Comparison of ENCODE assay signal across 19 mouse cellular contexts in the genomic region with DNA sequence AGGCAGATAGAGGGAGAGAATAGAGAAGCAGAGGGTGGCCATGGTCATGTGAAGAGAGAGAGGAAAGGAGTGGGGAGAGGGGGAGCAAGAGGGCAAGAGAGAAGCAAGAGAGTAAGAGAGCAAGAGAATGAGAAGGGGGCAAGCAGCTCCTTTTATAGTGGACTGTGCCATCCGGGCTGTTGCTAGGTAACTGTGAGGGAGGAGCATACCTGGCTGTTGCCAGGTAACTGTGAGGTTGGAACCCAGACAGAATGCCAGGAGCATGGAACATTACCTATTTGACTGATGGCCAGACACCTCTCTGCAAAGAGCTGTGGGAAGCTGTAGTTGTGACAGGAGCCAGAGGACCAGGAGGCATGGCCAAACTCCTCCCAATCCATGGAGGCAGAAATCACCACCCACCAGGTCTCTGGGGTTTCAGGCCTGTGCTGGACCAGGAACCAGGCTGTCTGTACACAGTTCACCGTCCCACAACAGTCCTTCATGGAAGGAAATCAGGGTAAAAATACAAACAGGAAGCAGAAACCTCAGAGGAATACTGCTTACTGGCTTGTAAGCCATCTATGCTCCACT. TPM values are rescaled to one million over a fixed set of nuclear protein-coding genes. Genes with fewer than 3 reads are reported as not detected.
DNase-seq lines count a peak whose midpoint lies in the region; ATAC-seq lines count a peak whose summit lies in the region.
"Had no signal": no experiment of that assay in that cellular context is flagged by ENCODE, and none has a peak within 500 bp of the region (broad histone marks: within the 10 kb centered on the region; RNA-seq: fewer than 3 reads in every experiment).

No protein-coding gene starts in this region.

- no peak overlapping the region for H3K9ac ChIP-seq in kidney, embryonic 14.5 days (ENCODE audit: low read depth, low read length)
- H3K9ac ChIP-seq in neural tube, embryonic 13.5 days = no peak overlapping the region
- H3K9ac ChIP-seq: hindbrain, embryonic 12.5 days; liver, embryonic 15.5 days; stomach, embryonic 15.5 days had no signal

- H3K4me1 ChIP-seq in kidney, embryonic 14.5 days (ENCODE audit: control insufficient read depth, insufficient read depth, low read length) = no peaks in the 10 kb centered on the region
- H3K4me1 ChIP-seq in neural tube, embryonic 13.5 days (replicated peaks) = no peaks in the 10 kb centered on the region
- H3K4me1 ChIP-seq: hindbrain, embryonic 12.5 days; liver, embryonic 15.5 days; midbrain, embryonic 10.5 days; stomach, embryonic 15.5 days had no signal

- no peak for ATAC-seq in cerebellum, adult (ENCODE audit: insufficient number of reproducible peaks, low FRiP score, low TSS enrichment)
- no peak for ATAC-seq in kidney, embryonic 14.5 days (ENCODE audit: low FRiP score, low TSS enrichment)
- no peak for ATAC-seq in neural tube, embryonic 13.5 days (ENCODE audit: low read depth)
- ATAC-seq: intestine, embryonic 16.5 days had no signal

- H3K4me3 ChIP-seq in kidney, embryonic 14.5 days (ENCODE audit: low read length) = no peak overlapping the region
- H3K4me3 ChIP-seq in neural tube, embryonic 13.5 days = no peak overlapping the region
- H3K4me3 ChIP-seq: hindbrain, embryonic 12.5 days; liver, embryonic 15.5 days; midbrain, embryonic 10.5 days; stomach, embryonic 15.5 days had no signal

- no peaks in the 10 kb centered on the region for H3K9me3 ChIP-seq in kidney, embryonic 14.5 days (ENCODE audit: control insufficient read depth, low read length)
- H3K9me3 ChIP-seq in neural tube, embryonic 13.5 days = 0 out of 2 replicates have a peak, but pooled peaks cover 2% of the 10 kb centered on the region
- H3K9me3 ChIP-seq: hindbrain, embryonic 12.5 days; liver, embryonic 15.5 days; midbrain, embryonic 10.5 days; stomach, embryonic 15.5 days had no signal

- H3K27me3 ChIP-seq in kidney, embryonic 14.5 days (ENCODE audit: control insufficient read depth, insufficient read depth, low read length) = no peaks in the 10 kb centered on the region
- H3K27me3 ChIP-seq in neural tube, embryonic 13.5 days = no peaks in the 10 kb centered on the region
- H3K27me3 ChIP-seq: hindbrain, embryonic 12.5 days; liver, embryonic 15.5 days; stomach, embryonic 15.5 days had no signal

- no peak overlapping the region for H3K27ac ChIP-seq in kidney, embryonic 14.5 days (ENCODE audit: low read depth, low read length)
- 0 out of 2 replicates have a peak overlapping the region, but pooled peaks have one; percentile 42 for H3K27ac ChIP-seq in neural tube, embryonic 13.5 days (replicated peaks)
- H3K27ac ChIP-seq: hindbrain, embryonic 12.5 days; liver, embryonic 15.5 days; macrophage; midbrain, embryonic 10.5 days; stomach, embryonic 15.5 days had no signal

- H3K4me2 ChIP-seq in kidney, embryonic 14.5 days (replicated peaks; ENCODE audit: low read depth, low read length) = no peak overlapping the region
- H3K4me2 ChIP-seq in neural tube, embryonic 13.5 days = no peak overlapping the region
- H3K4me2 ChIP-seq: heart, embryonic 11.5 days; hindbrain, embryonic 12.5 days; liver, embryonic 15.5 days; stomach, embryonic 15.5 days had no signal

- peak; percentile 10 to 11 for DNase-seq in cerebellum, postnatal 14 days
- DNase-seq in kidney, adult 11 months = peak; percentile 22
- no peak for DNase-seq in neural tube, embryonic 10.5 days (ENCODE audit: extremely low spot score, low spot score)
- no peak for DNase-seq in liver
- DNase-seq: adrenal gland, postnatal 25 days; B cell, adult 2 months; cerebellum, adult 2 months; gastrocnemius, postnatal 36 days; layer of hippocampus, postnatal 36 days had no signal

- H3K36me3 ChIP-seq in kidney, embryonic 14.5 days (ENCODE audit: control insufficient read depth, insufficient read depth, low read length) = no peaks in the 10 kb centered on the region
- no peaks in the 10 kb centered on the region for H3K36me3 ChIP-seq in neural tube, embryonic 13.5 days
- H3K36me3 ChIP-seq: hindbrain, embryonic 12.5 days; liver, embryonic 15.5 days; midbrain, embryonic 10.5 days; stomach, embryonic 15.5 days had no signal

- WGBS in kidney, embryonic 14.5 days = 89% methylated on average over 2 of the region's 2 CpGs
- 77% methylated on average over 2 of the region's 2 CpGs for WGBS in neural tube, embryonic 13.5 days

RNA-seq across cellular contexts. Expression of a gene that starts 32.4 kb away (rescaled TPM):
- 45.1 and 66.4 TPM in 2 replicates for polyA plus RNA-seq in kidney, embryonic 14.5 days (2014; fragmentation: Nextera tagmentation; extraction: Ambion mirVana)
- polyA plus RNA-seq in neural tube, embryonic 13.5 days (2015; fragmentation: Nextera tagmentation; extraction: Ambion mirVana) = 1.5 and 2.1 TPM in 2 replicates
- polyA plus RNA-seq: macrophage had no signal

Comparison
In these comparisons a context has a peak if more than half of its experiments do, and no peak if none do; other contexts are left out.
1. DNase-seq: peak in cerebellum, postnatal 14 days (2 of 2) and kidney, adult 11 months (single experiment); none in neural tube, embryonic 10.5 days (single experiment) and liver (single experiment).
2. RNA of a gene that starts 32.4 kb away (polyA plus RNA-seq): 45.1 to 66.4 TPM in kidney, embryonic 14.5 days; 1.5 to 2.1 TPM in neural tube, embryonic 13.5 days; every median in the first group is over 10 times any median in the second.